Mouse (Mus musculus): ENCODE measurements around the gene Ankle2. TPM values are rescaled to one million over a fixed set of nuclear protein-coding genes. Genes with fewer than 3 reads are reported as not detected.

Ankle2 gene
- polyA plus RNA-seq, 1 experiment from 2014 or later, result 27.8 TPM

DNA sequence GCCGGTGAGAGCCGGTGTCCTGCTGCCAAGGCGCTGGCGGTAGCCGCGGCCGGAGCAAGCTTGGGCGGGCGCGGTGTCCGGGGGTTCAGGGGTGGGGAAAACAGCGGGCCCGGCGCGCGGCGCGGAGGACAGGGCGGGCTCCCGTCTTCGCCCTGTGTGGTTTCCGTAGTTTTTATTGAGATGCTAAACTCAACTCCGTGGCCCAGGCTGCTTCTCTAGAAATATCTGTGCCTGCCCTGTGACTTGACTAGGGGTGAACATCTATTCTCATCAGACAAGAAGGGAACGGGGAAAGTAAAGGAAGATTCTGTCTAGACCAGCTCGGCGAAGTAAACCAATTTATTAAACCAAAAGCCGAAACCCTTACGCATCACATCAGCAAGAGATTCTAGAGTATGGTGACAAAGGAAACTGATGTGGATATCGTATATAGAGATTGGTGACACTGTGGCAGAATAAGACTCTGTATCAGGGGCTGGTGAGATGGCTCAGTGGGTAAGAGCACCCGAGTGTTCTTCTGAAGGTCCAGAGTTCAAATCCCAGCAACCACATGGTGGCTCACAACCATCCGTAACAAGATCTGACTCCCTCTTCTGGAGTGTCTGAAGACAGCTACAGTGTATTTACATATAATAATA lies 55.8 kb downstream of the Ankle2 start:
- ATAC-seq (ENCODE audit: low FRiP score, low TSS enrichment) (peak; percentile 67), DNase-seq (no peak)
- WGBS, result 2% methylated on average over 30 of the region's 31 CpGs
- no peaks in the 10 kb centered on the region for H3K9me3 ChIP-seq (ENCODE audit: control insufficient read depth, low read length)
- no peaks in the 10 kb centered on the region for H3K36me3 ChIP-seq (ENCODE audit: control insufficient read depth, insufficient read depth, low read length)
- H3K4me3 ChIP-seq (replicated peaks; ENCODE audit: low read depth, low read length), result peak overlapping the region; percentile 63
- H3K4me1 ChIP-seq (ENCODE audit: control insufficient read depth, insufficient read depth, low read length), result 0 out of 2 replicates have a peak, but pooled peaks cover 3% of the 10 kb centered on the region
- peak overlapping the region; percentile 94 for H3K4me2 ChIP-seq (ENCODE audit: low read length)
- H3K27me3 ChIP-seq (ENCODE audit: control insufficient read depth, insufficient read depth, low read length), result peaks cover 7% of the 10 kb centered on the region; the same call in 1 of the 2 replicates
- H3K9ac ChIP-seq (replicated peaks; ENCODE audit: low read length), result peak overlapping the region; percentile 69
- no peak overlapping the region for H3K27ac ChIP-seq (replicated peaks; ENCODE audit: low read depth, low read length)

DNA sequence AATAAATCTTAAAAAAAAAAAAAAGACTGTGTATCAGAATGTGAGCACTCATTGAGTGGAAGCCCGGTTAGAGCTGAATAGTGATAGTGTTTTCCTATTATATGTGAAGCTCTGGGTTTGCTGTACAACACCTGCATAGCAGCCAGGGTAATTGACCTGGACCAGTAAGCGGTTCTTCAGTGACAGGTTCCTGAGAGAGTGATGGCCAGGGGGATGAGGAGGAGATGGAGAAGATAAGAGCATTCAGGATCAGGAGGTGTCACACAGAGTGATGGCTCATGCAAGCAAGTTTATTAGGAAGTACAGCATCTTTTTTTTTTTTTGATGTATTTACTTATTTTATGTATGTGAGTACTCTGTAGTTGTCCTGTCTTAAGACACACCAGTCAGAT lies 56.3 kb downstream of the Ankle2 start:
- H3K4me2 ChIP-seq (ENCODE audit: low read length), result peak overlapping the region; percentile 94
- no peaks in the 10 kb centered on the region for H3K9me3 ChIP-seq (ENCODE audit: control insufficient read depth, low read length)
- H3K4me3 ChIP-seq (replicated peaks; ENCODE audit: low read depth, low read length), result no peak overlapping the region
- DNase-seq (no peak), ATAC-seq (ENCODE audit: low FRiP score, low TSS enrichment) (no peak)
- 72% methylated on average over 2 of the region's 2 CpGs for WGBS
- H3K4me1 ChIP-seq (ENCODE audit: control insufficient read depth, insufficient read depth, low read length), result 0 out of 2 replicates have a peak, but pooled peaks cover 3% of the 10 kb centered on the region
- H3K27me3 ChIP-seq (ENCODE audit: control insufficient read depth, insufficient read depth, low read length), result peaks cover 7% of the 10 kb centered on the region; the same call in 1 of the 2 replicates
- H3K27ac ChIP-seq (replicated peaks; ENCODE audit: low read depth, low read length), result no peak overlapping the region
- H3K36me3 ChIP-seq (ENCODE audit: control insufficient read depth, insufficient read depth, low read length), result no peaks in the 10 kb centered on the region
- H3K9ac ChIP-seq (replicated peaks; ENCODE audit: low read length), result no peak overlapping the region

DNA sequence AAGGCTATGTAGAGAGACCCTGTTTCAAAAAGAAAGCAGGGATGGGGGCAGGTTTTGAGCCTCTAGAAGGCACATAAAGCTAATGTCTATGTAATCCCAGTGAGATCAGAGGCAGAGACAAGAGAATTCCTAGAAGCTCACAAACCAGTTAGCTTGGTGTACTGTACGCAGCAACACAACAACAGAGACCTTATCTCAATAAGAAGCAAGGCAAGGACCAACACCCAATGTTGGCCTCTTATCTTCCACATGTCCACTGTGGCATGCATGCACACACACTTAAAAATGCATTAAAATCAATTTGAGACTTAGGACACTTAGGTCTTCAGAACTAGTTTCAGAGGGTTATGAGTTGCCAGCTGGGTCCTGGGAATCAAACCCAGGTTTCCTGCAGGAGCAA lies 60.8 kb downstream of the Ankle2 start:
- H3K4me2 ChIP-seq (ENCODE audit: low read length), result no peak overlapping the region
- no peak for ATAC-seq (ENCODE audit: low FRiP score, low TSS enrichment)
- no peak overlapping the region for H3K4me3 ChIP-seq (replicated peaks; ENCODE audit: low read depth, low read length)
- H3K27me3 ChIP-seq (ENCODE audit: control insufficient read depth, insufficient read depth, low read length), result no peaks in the 10 kb centered on the region
- 97% methylated on average over 1 of the region's 1 CpGs for WGBS
- no peak overlapping the region for H3K9ac ChIP-seq (replicated peaks; ENCODE audit: low read length)
- 0 out of 2 replicates have a peak, but pooled peaks cover under 1% of the 10 kb centered on the region for H3K4me1 ChIP-seq (ENCODE audit: control insufficient read depth, insufficient read depth, low read length)
- no peak for DNase-seq
- H3K36me3 ChIP-seq (ENCODE audit: control insufficient read depth, insufficient read depth, low read length), result peaks cover 12% of the 10 kb centered on the region; the same call in 1 of the 2 replicates
- H3K9me3 ChIP-seq (ENCODE audit: control insufficient read depth, low read length), result no peaks in the 10 kb centered on the region
- no peak overlapping the region for H3K27ac ChIP-seq (replicated peaks; ENCODE audit: low read depth, low read length)

DNA sequence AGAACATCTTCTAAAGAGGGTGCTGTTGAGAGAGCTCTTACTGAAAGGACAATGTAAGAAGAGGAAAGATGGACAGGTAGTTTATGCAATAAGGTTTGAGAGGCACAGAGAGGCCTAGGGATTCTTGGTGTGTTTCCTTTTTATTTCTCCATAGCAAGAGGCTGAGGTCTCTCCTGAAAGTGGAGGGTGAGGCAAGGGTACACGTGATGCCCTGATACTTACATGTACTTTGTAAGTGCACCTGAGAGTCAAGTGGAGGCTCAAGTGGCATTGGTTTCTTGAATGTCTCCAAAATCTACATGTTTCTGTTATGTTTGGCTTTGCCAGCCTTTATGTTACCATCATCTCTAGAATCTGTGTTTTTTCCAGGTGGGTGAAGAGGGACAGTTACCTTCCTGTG lies 65.8 kb downstream of the Ankle2 start:
- Histone ChIP-seq H3K9ac (replicated peaks; ENCODE audit: low read length) (no peak overlapping the region), H3K4me1 (ENCODE audit: control insufficient read depth, insufficient read depth, low read length) (no peaks in the 10 kb centered on the region), H3K4me2 (ENCODE audit: low read length) (no peak overlapping the region), H3K36me3 (ENCODE audit: control insufficient read depth, insufficient read depth, low read length) (peaks cover 36% of the 10 kb centered on the region), H3K27me3 (ENCODE audit: control insufficient read depth, insufficient read depth, low read length) (no peaks in the 10 kb centered on the region), H3K9me3 (ENCODE audit: control insufficient read depth, low read length) (no peaks in the 10 kb centered on the region), H3K4me3 (replicated peaks; ENCODE audit: low read depth, low read length) (no peak overlapping the region), H3K27ac (replicated peaks; ENCODE audit: low read depth, low read length) (no peak overlapping the region)
- WGBS, result 95% methylated on average over 1 of the region's 1 CpGs
- no peak for DNase-seq
- no peak for ATAC-seq (ENCODE audit: low FRiP score, low TSS enrichment)

DNA sequence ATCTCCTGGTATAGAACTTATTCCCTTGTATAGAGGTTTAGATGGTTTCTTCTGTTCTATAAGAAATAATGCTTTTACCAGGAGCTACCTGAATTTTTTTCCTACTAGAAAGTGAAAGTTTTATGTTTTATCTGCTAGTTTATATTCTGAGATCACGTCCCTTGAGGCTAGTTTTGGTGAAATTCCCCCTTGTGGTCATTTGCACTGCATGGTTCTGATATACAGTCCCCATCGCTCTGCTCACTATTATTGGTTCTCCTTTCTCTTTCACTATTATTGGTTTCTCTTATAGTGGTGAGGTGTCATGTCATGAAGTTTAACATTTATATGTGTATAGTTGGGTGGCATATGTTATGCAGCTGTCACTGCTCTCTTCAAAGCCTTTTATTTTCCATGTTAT lies 69.8 kb downstream of the Ankle2 start:
- peaks cover 43% of the 10 kb centered on the region for H3K36me3 ChIP-seq (ENCODE audit: control insufficient read depth, insufficient read depth, low read length)
- H3K9ac ChIP-seq (replicated peaks; ENCODE audit: low read length), result no peak overlapping the region
- no peak overlapping the region for H3K27ac ChIP-seq (replicated peaks; ENCODE audit: low read depth, low read length)
- ATAC-seq (ENCODE audit: low FRiP score, low TSS enrichment), result no peak
- no peak overlapping the region for H3K4me2 ChIP-seq (ENCODE audit: low read length)
- 92% methylated on average over 2 of the region's 2 CpGs for WGBS
- DNase-seq, result no peak
- H3K27me3 ChIP-seq (ENCODE audit: control insufficient read depth, insufficient read depth, low read length), result no peaks in the 10 kb centered on the region
- H3K4me3 ChIP-seq (replicated peaks; ENCODE audit: low read depth, low read length), result no peak overlapping the region
- no peaks in the 10 kb centered on the region for H3K4me1 ChIP-seq (ENCODE audit: control insufficient read depth, insufficient read depth, low read length)
- H3K9me3 ChIP-seq (ENCODE audit: control insufficient read depth, low read length), result no peaks in the 10 kb centered on the region

Other genes starting within 250 kb of the Ankle2 start
- gene Zfp932, start 234.5 kb upstream of the Ankle2 start, polyA plus RNA-seq (2014; fragmentation: Nextera tagmentation; extraction: Ambion mirVana), result 18.9 and 22.4 TPM in 2 replicates
- 6.8 and 7.4 TPM in 2 replicates for gene Gm17655, start 158.5 kb upstream of the Ankle2 start, polyA plus RNA-seq (2014; fragmentation: Nextera tagmentation; extraction: Ambion mirVana)
- gene Gm35315, start 136.6 kb upstream of the Ankle2 start, polyA plus RNA-seq (2014; fragmentation: Nextera tagmentation; extraction: Ambion mirVana), result 0.55 and 0.80 TPM in 2 replicates
- 1.9 and 3.5 TPM in 2 replicates for gene Plcxd1, start 131.0 kb upstream of the Ankle2 start, polyA plus RNA-seq (2014; fragmentation: Nextera tagmentation; extraction: Ambion mirVana)
- 50.8 and 64.3 TPM in 2 replicates for gene Gtpbp6, start 122.8 kb upstream of the Ankle2 start, polyA plus RNA-seq (2014; fragmentation: Nextera tagmentation; extraction: Ambion mirVana)
- 15.9 and 20.0 TPM in 2 replicates for gene Zfp605, start 120.9 kb upstream of the Ankle2 start, polyA plus RNA-seq (2014; fragmentation: Nextera tagmentation; extraction: Ambion mirVana)
- gene Chfr, start 95.2 kb upstream of the Ankle2 start, polyA plus RNA-seq (2014; fragmentation: Nextera tagmentation; extraction: Ambion mirVana), result 82.9 and 113 TPM in 2 replicates
- gene Golga3, start 54.3 kb upstream of the Ankle2 start, polyA plus RNA-seq (2014; fragmentation: Nextera tagmentation; extraction: Ambion mirVana), result 21.2 and 29.4 TPM in 2 replicates
- gene Pgam5, start 38.9 kb downstream of the Ankle2 start, polyA plus RNA-seq (2014; fragmentation: Nextera tagmentation; extraction: Ambion mirVana), result 109 and 113 TPM in 2 replicates
- 10.4 and 10.8 TPM in 2 replicates for gene Pxmp2, start 55.2 kb downstream of the Ankle2 start, polyA plus RNA-seq (2014; fragmentation: Nextera tagmentation; extraction: Ambion mirVana)
- 7.8 and 8.4 TPM in 2 replicates for gene Pole, start 55.3 kb downstream of the Ankle2 start, polyA plus RNA-seq (2014; fragmentation: Nextera tagmentation; extraction: Ambion mirVana)
- 5.2 and 6.7 TPM in 2 replicates for gene P2rx2, start 112.2 kb downstream of the Ankle2 start, polyA plus RNA-seq (2014; fragmentation: Nextera tagmentation; extraction: Ambion mirVana)
- not detected in 2 replicates for gene Lrcol1, start 113.7 kb downstream of the Ankle2 start, polyA plus RNA-seq (2014; fragmentation: Nextera tagmentation; extraction: Ambion mirVana)
- gene Fbrsl1, start 217.5 kb downstream of the Ankle2 start, polyA plus RNA-seq (2014; fragmentation: Nextera tagmentation; extraction: Ambion mirVana), result 20.7 and 22.0 TPM in 2 replicates